Mouse (Mus musculus): Measurements from ENCODE around the gene Gemin2.
"Not testable (repeated sequence)": the region's sequence is repeated elsewhere in the genome, so short reads cannot be mapped to it uniquely, and the experiment has no call there.

The Gemin2 gene

GRCm38 (mm10) chr12:59013234-59013633 is at the start of gene Gemin2:
TSS of gene Gemin2 (plus strand) at chr12:59013393.
- peak; percentile 80 for DNase-seq

DNA sequence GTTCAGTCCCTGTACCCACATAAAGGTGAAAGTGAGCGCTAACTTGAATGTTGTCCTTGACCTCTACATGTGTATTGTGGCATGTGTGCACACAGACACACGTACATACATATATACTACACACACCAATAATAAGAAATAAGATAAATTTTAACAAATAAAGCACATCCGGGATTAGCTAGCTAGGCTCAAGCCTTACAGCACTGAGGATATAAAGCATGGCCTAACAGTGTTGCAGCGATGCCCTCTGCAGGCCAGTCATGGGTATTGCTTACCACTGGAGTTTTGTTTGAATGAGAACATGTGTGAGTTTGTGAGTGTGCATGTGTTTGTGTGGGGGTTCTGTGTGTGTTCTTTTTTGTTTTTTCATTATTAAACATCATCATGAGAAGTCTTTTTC is 48.6 kb upstream of the Gemin2 start:
- peak; percentile 59 for DNase-seq

DNA sequence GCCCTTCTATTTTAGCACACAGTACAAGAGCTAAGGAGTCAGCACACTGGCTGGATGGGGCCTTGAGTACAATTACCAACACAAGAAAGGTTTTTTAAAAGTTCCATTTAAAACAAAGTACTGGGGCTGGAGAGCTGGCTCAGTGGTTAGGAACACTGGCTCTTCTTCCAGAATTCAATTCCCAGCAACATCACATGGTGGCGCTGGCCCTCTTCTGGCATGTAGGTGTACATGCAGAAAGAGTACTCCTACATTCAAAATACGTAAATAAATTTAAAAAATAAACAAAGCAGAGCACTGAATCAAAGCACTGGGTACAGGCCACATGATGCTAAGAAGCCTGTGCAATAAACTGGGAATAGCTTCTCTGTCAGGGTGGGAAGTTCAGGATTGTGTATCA is 36.2 kb upstream of the Gemin2 start:
- no peak for DNase-seq

DNA sequence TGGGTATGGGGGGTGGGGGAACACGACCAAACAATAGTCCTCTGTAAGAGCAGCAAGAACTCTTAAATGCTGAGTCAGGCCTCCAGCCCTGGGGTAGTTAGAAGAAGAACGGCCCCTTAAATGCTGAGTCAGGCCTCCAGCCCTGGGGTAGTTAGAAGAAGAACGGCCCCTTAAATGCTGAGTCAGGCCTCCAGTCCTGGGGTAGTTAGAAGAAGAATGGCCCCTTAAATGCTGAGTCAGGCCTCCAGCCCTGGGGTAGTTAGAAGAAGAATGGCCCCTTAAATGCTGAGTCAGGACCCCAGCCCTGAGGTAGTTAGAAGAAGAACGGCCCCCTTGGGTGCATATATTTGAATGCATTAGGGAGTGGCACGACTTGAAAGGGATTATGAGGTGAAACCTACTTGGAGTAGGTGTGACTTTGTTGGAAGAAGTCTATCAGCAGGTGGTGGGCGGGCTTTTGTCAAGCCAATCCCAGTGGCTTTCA is 32.0 kb upstream of the Gemin2 start:
- not testable (repeated sequence) for DNase-seq

DNA sequence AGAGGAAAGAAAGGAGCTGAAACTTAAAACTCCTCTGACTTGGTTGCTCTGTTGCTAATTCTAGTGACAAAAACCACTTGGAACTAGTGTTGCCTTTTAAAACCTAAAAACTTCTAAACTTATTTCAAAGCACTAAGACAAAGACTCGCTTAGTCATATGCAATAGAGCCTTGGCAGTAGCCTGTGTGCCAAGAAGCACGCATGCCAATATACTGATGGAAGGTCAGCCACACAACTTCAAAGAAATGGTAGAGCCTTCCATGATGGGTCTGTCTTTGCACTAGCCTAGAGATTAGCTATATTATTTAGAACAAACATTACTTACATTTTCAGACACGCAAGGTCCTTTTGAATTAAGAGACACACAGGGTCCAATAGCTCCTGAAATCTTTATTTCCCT is 27.4 kb upstream of the Gemin2 start:
- no peak for DNase-seq

- no peak for DNase-seq
Observed at GRCm38 (mm10) chr12:59010482-59010881, 2.7 kb upstream of the Gemin2 start.

DNA sequence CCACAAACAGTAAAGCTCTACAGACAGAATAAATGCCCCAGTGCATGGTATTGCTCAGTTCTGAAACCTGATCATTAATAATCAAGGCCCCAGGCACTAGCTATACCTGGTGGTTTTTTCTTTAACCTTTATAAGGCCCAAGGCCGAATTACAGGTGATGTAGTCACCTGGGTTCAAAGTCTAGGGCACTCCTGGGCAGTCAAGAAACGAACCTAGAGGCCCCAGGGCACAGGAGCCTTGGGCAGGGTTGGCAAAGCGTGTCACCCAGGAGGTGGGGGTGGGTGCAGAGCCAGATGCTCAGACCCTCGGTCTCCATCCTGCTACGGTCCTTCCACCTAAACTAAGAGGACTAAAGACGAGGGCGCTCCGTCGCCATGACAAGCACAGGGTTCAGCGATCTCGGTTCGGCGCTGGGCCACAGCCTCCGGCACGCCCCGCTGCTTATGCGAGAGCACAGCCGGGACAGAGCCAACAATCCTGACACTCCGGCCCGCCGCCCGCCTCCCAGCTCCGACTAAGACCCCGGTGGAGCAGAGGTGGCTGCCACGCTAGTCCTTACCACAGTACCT is 1.8 kb upstream of the Gemin2 start:
- DNase-seq = no peak

GRCm38 (mm10) chr12:59011844-59012709 is 1.1 kb upstream of the Gemin2 start, which contains the start of gene Sec23a:
TSS of gene Sec23a (minus strand) at chr12:59012017.
- peak; percentile 94 for DNase-seq

DNA sequence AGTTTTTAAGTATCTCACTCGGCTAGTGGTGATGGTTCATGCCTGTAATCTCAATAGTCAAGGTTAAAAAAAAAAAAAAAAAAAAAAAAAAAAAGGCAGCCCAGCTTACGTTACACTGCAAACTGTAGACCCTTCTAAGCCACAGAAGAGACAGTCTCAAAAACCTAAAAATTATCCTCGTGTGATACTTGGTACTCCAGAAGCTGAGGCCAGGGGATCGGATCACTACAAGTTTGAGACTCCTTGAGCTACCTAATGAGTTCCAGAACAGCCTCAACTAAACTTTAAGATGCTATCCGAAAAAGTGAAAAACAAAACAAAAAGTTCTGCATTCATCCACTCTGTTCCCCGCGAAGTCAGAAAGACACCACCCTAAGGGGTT is 492 bp upstream of the Gemin2 start:
- no peak for DNase-seq

GRCm38 (mm10) chr12:59017970-59018369 is 4.8 kb downstream of the Gemin2 start:
- DNase-seq = no peak

DNA sequence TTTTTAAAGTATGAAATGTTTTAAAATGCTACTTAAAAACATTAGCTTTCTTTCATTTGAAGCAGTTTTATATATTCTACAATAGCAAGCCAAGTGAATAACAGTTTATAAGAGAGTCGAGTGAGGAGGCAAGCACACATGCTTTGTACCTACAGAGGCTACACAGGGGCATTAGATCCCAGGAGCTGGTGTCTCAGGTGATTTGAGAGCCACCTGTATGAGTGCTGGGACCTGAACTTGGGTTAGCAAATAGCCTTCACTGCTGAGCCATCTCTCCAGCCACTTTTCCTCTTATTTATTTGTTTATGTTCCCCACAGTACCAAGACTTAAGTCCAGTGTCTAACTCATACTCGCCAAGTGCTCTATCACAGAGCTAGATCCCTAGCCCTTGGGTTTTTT is 6.7 kb downstream of the Gemin2 start:
- DNase-seq = no peak

GRCm38 (mm10) chr12:59021306-59021705 is 8.1 kb downstream of the Gemin2 start:
- DNase-seq = no peak

- DNase-seq = no peak
Observed at GRCm38 (mm10) chr12:59032101-59032500, 18.9 kb downstream of the Gemin2 start.

DNA sequence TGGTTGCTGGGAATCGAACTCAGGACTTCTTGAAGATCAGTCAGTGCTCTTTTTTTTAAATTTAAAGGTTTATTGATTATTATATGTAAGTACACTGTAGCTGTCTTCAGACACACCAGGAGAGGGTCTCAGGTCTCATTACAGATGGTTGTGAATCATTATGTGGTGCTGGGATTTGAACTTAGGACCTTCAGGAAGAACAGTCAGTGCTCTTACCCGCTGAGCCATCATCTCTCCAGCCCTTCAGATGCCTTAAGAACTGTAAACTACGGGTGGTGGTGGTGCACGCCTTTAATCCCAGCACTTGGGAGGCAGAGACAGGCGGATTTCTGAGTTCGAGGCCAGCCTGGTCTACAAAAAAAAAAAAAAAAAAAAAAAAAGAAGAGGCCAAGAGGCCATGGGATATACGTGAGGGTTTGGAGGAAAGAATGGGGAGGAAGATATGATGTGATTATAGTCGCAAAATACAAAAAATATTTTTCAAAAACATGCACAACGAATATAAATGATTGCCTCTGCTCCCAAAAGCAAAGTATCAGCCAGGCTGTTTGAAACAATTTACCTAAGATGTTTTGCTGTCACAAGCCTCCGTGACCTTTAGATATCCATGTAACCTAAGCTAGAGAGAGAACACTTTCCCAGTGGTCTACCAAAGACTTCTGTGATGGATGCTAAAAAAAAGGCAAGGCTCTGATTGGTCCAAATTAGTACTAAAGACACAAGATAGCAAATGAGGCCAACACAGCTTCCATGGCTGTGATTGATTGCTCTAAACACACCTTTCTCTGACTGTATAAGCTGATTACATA is 26.2 kb downstream of the Gemin2 start:
- DNase-seq = no peak

- DNase-seq = peak; percentile 5
Observed at GRCm38 (mm10) chr12:59039971-59040844, 27.0 kb downstream of the Gemin2 start.

DNA sequence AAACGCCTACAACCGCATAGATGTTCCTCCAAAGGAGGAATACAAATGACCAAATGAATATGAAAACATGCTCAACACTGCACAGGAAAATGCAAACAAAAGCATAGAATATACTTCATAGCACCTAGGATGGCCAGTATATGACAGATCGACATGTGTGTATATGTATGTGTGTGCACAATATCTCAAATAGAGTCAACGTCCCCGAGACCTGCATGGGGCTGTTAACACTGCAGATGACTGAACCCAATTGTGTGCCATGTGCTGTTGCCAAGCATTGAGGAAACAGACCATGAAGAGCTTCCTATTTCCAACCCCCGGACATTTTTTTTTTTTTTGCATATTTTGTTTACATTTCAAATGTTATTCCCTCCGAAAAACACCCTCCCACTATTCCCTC is 27.7 kb downstream of the Gemin2 start:
- DNase-seq = no peak

- no peak for DNase-seq
Observed at GRCm38 (mm10) chr12:59052470-59052869, 39.3 kb downstream of the Gemin2 start.

DNA sequence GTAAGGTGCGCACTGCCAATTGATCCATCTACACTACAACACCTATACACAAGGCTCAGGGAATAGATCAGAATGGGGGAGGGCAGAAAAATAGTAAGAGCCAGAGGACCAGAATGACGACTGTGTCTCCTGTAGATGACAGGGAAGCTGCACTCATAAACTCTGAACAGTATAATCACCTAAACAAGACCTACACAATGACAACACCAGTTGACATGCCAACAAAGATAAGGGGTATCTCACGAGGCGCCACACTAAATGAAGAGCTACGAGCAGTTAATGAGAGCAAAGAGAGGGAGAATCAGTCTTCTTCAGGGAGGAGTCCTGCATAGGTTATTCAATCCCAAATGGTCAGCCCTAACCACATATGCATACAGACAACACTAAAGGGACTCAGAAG is 40.0 kb downstream of the Gemin2 start:
- DNase-seq = no peak

GRCm38 (mm10) chr12:59053976-59054375 is 40.8 kb downstream of the Gemin2 start:
- DNase-seq = no peak

DNA sequence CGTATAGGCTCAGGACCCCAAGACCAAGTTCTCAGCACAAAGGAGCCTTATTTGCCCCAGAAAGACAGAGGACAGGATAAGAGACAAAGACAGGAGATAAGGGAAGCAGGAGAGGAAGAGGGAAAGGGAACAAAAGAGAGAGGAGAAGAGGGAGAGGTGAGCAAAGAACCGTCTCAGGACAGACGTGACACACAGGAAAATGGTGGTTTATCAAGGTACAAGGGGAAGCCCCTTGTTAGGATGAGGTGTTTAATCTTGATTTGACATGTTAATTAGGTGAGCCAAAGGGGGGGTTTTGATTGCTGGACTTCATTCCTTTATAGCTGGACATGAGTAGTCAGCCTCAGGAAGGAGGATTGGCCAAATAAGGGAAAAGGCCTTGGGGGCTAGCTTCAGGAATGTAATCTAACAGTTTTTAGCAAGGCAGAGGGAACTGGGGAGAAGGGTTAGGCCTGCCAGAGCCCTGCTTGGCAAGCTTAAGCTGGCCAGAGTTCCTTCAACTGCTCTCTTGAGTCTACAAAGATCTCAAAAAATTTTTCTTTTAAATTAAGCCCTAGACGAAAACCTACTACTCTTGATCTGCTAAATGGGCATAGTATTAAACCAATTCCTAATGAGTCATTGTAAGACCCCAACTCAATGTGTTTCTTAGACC is 42.1 kb downstream of the Gemin2 start:
- no peak for DNase-seq

DNA sequence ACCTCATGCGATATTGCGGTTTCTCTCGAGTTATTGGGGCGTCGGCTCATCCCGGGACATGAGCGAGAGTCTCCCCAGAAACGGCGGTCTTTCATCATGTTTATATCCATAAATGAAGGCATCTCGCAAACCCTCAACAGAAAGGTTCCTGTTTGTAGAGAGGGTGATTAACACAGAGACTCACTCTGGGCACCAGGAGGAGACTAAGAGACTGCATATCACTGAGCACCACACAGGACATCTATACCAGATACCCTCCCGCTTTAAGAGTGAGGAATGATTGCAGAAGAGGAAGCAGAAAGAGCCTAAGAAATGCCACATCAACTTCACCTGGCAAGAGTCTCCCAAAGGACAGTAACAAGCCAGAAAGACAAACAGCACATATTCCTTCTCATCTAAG is 43.0 kb downstream of the Gemin2 start:
- DNase-seq = no peak

- not testable (repeated sequence) for DNase-seq
Observed at GRCm38 (mm10) chr12:59058242-59058641, 45.0 kb downstream of the Gemin2 start.
